22 mouse cellular contexts compared by ENCODE assay signal in the genomic region with DNA sequence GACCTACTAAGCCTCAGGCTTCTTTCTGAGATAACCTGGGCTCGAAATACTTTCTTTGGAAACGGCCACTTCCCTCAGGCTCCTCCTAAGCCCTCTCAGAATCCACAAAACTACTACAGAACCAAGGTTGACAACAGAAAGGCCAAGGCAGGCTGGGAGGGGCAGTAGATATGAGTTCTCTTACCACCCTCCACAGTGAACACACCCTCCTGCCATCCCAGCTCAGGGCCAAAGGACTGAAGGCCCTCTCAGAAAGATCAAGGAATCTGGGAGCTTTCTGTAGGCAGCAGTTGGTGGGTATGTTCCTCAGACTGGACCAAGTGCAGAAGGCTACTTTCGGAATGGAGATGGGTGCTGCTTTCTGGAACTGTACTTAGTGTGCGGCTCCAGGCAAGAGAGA. TPM values are rescaled to one million over a fixed set of nuclear protein-coding genes. Genes with fewer than 3 reads are reported as not detected.
A peak's percentile ranks its signal among the peaks of the same experiment; 100 is the strongest.
DNase-seq lines count a peak whose midpoint lies in the region; ATAC-seq and TF ChIP-seq lines count a peak whose summit lies in the region.
"Had no signal": no experiment of that assay in that cellular context is flagged by ENCODE, and none has a peak within 500 bp of the region (broad histone marks: within the 10 kb centered on the region; RNA-seq: fewer than 3 reads in every experiment).

No protein-coding gene starts in this region.

- 85% methylated on average over 4 of the region's 4 CpGs for WGBS in heart, embryonic 13.5 days
- 84% methylated on average over 4 of the region's 4 CpGs for WGBS in heart, embryonic 10.5 days
- 91% methylated on average over 4 of the region's 4 CpGs for WGBS in kidney, postnatal 0 days
- WGBS in embryonic facial prominence, embryonic 10.5 days, result 94% methylated on average over 4 of the region's 4 CpGs

- no peaks in the 10 kb centered on the region for H3K27me3 ChIP-seq in heart, embryonic 13.5 days (replicated peaks)
- H3K27me3 ChIP-seq in heart, embryonic 10.5 days (ENCODE audit: insufficient read depth, poor library complexity, severe bottlenecking), result no peaks in the 10 kb centered on the region
- H3K27me3 ChIP-seq in kidney, postnatal 0 days (ENCODE audit: insufficient read depth, low read length), result no peaks in the 10 kb centered on the region
- no peaks in the 10 kb centered on the region for H3K27me3 ChIP-seq in embryonic facial prominence, embryonic 10.5 days (replicated peaks; ENCODE audit: low read depth, poor library complexity, severe bottlenecking)
- H3K27me3 ChIP-seq: hindbrain, embryonic 15.5 days; limb, embryonic 15.5 days had no signal

- no peak overlapping the region for H3K4me3 ChIP-seq in heart, embryonic 13.5 days
- no peak overlapping the region for H3K4me3 ChIP-seq in heart, embryonic 10.5 days
- H3K4me3 ChIP-seq in kidney, postnatal 0 days (replicated peaks; ENCODE audit: low read depth, low read length), result no peak overlapping the region
- H3K4me3 ChIP-seq in embryonic facial prominence, embryonic 10.5 days, result no peak overlapping the region
- H3K4me3 ChIP-seq: hindbrain, embryonic 15.5 days; limb, embryonic 15.5 days had no signal

- H3K9ac ChIP-seq in heart, embryonic 13.5 days, result peak overlapping the region; percentile 45; the same call in 1 of the 2 replicates
- no peak overlapping the region for H3K9ac ChIP-seq in kidney, postnatal 0 days (ENCODE audit: low read depth, low read length)
- H3K9ac ChIP-seq: forebrain, postnatal 0 days; hindbrain, embryonic 15.5 days; limb, embryonic 15.5 days had no signal

- peak overlapping the region; percentile 30; the same call in 1 of the 2 replicates for H3K27ac ChIP-seq in heart, embryonic 13.5 days (replicated peaks)
- H3K27ac ChIP-seq in heart, embryonic 10.5 days, result no peak overlapping the region
- H3K27ac ChIP-seq in kidney, postnatal 0 days, result peak overlapping the region; percentile 57; the same call in 1 of the 2 replicates
- H3K27ac ChIP-seq in embryonic facial prominence, embryonic 10.5 days (replicated peaks), result peak overlapping the region; percentile 45; the same call in 1 of the 2 replicates
- H3K27ac ChIP-seq: hindbrain, embryonic 15.5 days had no signal

- no peak for ATAC-seq in heart, embryonic 13.5 days (ENCODE audit: extremely low read depth, insufficient number of reproducible peaks, low FRiP score, low TSS enrichment)
- no peak for ATAC-seq in kidney, postnatal 0 days (replicated peaks; ENCODE audit: low FRiP score, low read depth)
- ATAC-seq: activated CD4-positive, CD25-positive, alpha-beta regulatory T cell, adult 4 months; forebrain, postnatal 0 days; intestine, embryonic 16.5 days had no signal

- peaks cover 19% of the 10 kb centered on the region for H3K36me3 ChIP-seq in heart, embryonic 13.5 days
- H3K36me3 ChIP-seq in heart, embryonic 10.5 days, result peaks cover 41% of the 10 kb centered on the region
- H3K36me3 ChIP-seq in kidney, postnatal 0 days (ENCODE audit: insufficient read depth, low read length), result 0 out of 2 replicates have a peak, but pooled peaks cover 3% of the 10 kb centered on the region
- peaks cover 46% of the 10 kb centered on the region for H3K36me3 ChIP-seq in embryonic facial prominence, embryonic 10.5 days (replicated peaks)
- H3K36me3 ChIP-seq: hindbrain, embryonic 15.5 days had no signal

- no peak for TF ChIP-seq CTCF in kidney, postnatal 0 days (IDR thresholded peaks at IDR 0.05; ENCODE audit: low read depth)

- peaks cover 39% of the 10 kb centered on the region for H3K4me1 ChIP-seq in heart, embryonic 13.5 days
- peaks cover 48% of the 10 kb centered on the region for H3K4me1 ChIP-seq in heart, embryonic 10.5 days
- peaks cover 30% of the 10 kb centered on the region for H3K4me1 ChIP-seq in kidney, postnatal 0 days (replicated peaks; ENCODE audit: insufficient read depth, low read length)
- peaks cover 39% of the 10 kb centered on the region for H3K4me1 ChIP-seq in embryonic facial prominence, embryonic 10.5 days

- no peak overlapping the region for H3K4me2 ChIP-seq in heart, embryonic 13.5 days
- no peak overlapping the region for H3K4me2 ChIP-seq in kidney, postnatal 0 days (ENCODE audit: low read length)
- H3K4me2 ChIP-seq: heart, embryonic 11.5 days; hindbrain, embryonic 15.5 days; limb, embryonic 15.5 days had no signal

- H3K9me3 ChIP-seq in heart, embryonic 13.5 days, result no peaks in the 10 kb centered on the region
- no peaks in the 10 kb centered on the region for H3K9me3 ChIP-seq in heart, embryonic 10.5 days
- H3K9me3 ChIP-seq in kidney, postnatal 0 days (replicated peaks; ENCODE audit: low read length), result no peaks in the 10 kb centered on the region
- no peaks in the 10 kb centered on the region for H3K9me3 ChIP-seq in embryonic facial prominence, embryonic 10.5 days
- H3K9me3 ChIP-seq: hindbrain, embryonic 15.5 days; limb, embryonic 15.5 days had no signal

- peak; percentile 77 for DNase-seq in adrenal gland, adult 2 months
- no peak for DNase-seq in adrenal gland, adult 8-10 months
- no peak for DNase-seq in heart, embryonic 10.5 days (ENCODE audit: low spot score)
- no peak for DNase-seq in kidney, postnatal 0 days (ENCODE audit: low spot score)
- DNase-seq in kidney, adult 8-10 months, result no peak
- no peak for DNase-seq in embryonic facial prominence, embryonic 10.5 days (ENCODE audit: low spot score)
- DNase-seq in thymus, postnatal 36 days, result no peak
- DNase-seq: cerebellum, adult 11-12 months; cerebellum, postnatal 10 days; forebrain, postnatal 0 days; gastrocnemius, postnatal 36 days; layer of hippocampus, postnatal 36 days; lung, postnatal 4 days; midbrain, embryonic 14.5 days; right cerebral cortex, postnatal 14 days; spleen, adult 18-20 months had no signal

RNA-seq across cellular contexts. Expression of a gene that starts 29.0 kb away (rescaled TPM):
- total RNA-seq in adrenal gland, adult 2 months (2021), result 10 to 100 TPM; 52.5 to 65.1 TPM
- 256 and 263 TPM in 2 replicates for polyA plus RNA-seq in adrenal gland, adult 2 months (2012; rRNA removed)
- total RNA-seq in adrenal gland, adult 8-10 months (2022), result 100 to 1,000 TPM in 2 of 4 experiments, 10 to 100 TPM in 2; 86.1 to 106 (median 96.2) TPM
- polyA plus RNA-seq in heart, embryonic 13.5 days (2015; fragmentation: Nextera tagmentation; extraction: Ambion mirVana), result 23.4 and 23.7 TPM in 2 replicates
- polyA plus RNA-seq in heart, embryonic 10.5 days (2016; fragmentation: Nextera tagmentation; extraction: Ambion mirVana), result 23.4 and 26.7 TPM in 2 replicates
- 24.5 and 24.7 TPM in 2 replicates for polyA plus RNA-seq in kidney, postnatal 0 days (2015; fragmentation: Nextera tagmentation; extraction: Ambion mirVana)
- polyA plus RNA-seq in embryonic facial prominence, embryonic 10.5 days (2016; fragmentation: Nextera tagmentation; extraction: Ambion mirVana), result 26.6 and 30.2 TPM in 2 replicates

RNA-seq across cellular contexts. Expression of a gene that starts 36.9 kb away (rescaled TPM):
- total RNA-seq in adrenal gland, adult 2 months (2021), result 100 to 1,000 TPM; 116 to 158 TPM
- polyA plus RNA-seq in adrenal gland, adult 2 months (2012; rRNA removed), result 204 and 217 TPM in 2 replicates
- total RNA-seq in adrenal gland, adult 8-10 months (2022), result 100 to 1,000 TPM; 120 to 216 (median 160) TPM
- 70.2 and 70.8 TPM in 2 replicates for polyA plus RNA-seq in heart, embryonic 13.5 days (2015; fragmentation: Nextera tagmentation; extraction: Ambion mirVana)
- polyA plus RNA-seq in heart, embryonic 10.5 days (2016; fragmentation: Nextera tagmentation; extraction: Ambion mirVana), result 32.1 and 41.1 TPM in 2 replicates
- 86.9 and 108 TPM in 2 replicates for polyA plus RNA-seq in kidney, postnatal 0 days (2015; fragmentation: Nextera tagmentation; extraction: Ambion mirVana)
- 17.8 and 18.9 TPM in 2 replicates for polyA plus RNA-seq in embryonic facial prominence, embryonic 10.5 days (2016; fragmentation: Nextera tagmentation; extraction: Ambion mirVana)

RNA-seq across cellular contexts. Expression of a gene that starts 47.5 kb away (rescaled TPM):
- total RNA-seq in adrenal gland, adult 2 months (2021), result 10 to 100 TPM; 13.4 to 18.6 TPM
- 44.5 and 52.6 TPM in 2 replicates for polyA plus RNA-seq in adrenal gland, adult 2 months (2012; rRNA removed)
- total RNA-seq in adrenal gland, adult 8-10 months (2022), result 10 to 100 TPM; 12.2 to 39.5 (median 25.7) TPM
- polyA plus RNA-seq in heart, embryonic 13.5 days (2015; fragmentation: Nextera tagmentation; extraction: Ambion mirVana), result 22.1 and 25.4 TPM in 2 replicates
- 10.2 and 13.4 TPM in 2 replicates for polyA plus RNA-seq in heart, embryonic 10.5 days (2016; fragmentation: Nextera tagmentation; extraction: Ambion mirVana)
- 27.5 and 29.2 TPM in 2 replicates for polyA plus RNA-seq in kidney, postnatal 0 days (2015; fragmentation: Nextera tagmentation; extraction: Ambion mirVana)
- polyA plus RNA-seq in embryonic facial prominence, embryonic 10.5 days (2016; fragmentation: Nextera tagmentation; extraction: Ambion mirVana), result 5.5 and 5.9 TPM in 2 replicates
- polyA plus RNA-seq: activated CD4-positive, CD25-positive, alpha-beta regulatory T cell, adult 4 months had no signal
